Mouse (Mus musculus): ENCODE measurements around the gene P2rx1. TPM values are rescaled to one million over a fixed set of nuclear protein-coding genes. Genes with fewer than 3 reads are reported as not detected.

P2rx1 gene
- total RNA-seq (2021) = under 1 TPM; 0.46 to 0.62 TPM

DNA sequence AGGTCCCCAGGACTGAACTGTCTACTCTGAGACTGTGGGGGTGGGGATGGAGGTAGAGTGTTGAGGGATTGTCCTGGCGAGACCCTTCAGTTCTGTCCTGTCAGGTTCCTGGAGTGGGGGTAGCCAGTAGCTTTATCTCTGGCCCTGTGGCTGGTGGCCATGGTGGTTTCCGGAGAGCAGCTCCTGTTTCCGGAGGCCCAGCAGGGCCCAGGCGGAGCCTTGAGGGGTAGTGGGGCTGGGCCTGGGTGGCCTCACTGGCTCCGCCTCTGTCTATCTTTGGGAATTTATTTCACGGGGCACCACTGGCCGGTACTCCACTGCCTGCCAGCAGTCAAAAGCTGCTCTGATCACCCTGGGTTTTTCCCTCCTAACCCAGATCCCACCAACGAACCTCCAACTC lies at the start of gene P2rx1:
Gene P2rx1, plus strand, starts transcription at position 333 of the 400 bp plus-strand sequence.
- DNase-seq = no peak

DNA sequence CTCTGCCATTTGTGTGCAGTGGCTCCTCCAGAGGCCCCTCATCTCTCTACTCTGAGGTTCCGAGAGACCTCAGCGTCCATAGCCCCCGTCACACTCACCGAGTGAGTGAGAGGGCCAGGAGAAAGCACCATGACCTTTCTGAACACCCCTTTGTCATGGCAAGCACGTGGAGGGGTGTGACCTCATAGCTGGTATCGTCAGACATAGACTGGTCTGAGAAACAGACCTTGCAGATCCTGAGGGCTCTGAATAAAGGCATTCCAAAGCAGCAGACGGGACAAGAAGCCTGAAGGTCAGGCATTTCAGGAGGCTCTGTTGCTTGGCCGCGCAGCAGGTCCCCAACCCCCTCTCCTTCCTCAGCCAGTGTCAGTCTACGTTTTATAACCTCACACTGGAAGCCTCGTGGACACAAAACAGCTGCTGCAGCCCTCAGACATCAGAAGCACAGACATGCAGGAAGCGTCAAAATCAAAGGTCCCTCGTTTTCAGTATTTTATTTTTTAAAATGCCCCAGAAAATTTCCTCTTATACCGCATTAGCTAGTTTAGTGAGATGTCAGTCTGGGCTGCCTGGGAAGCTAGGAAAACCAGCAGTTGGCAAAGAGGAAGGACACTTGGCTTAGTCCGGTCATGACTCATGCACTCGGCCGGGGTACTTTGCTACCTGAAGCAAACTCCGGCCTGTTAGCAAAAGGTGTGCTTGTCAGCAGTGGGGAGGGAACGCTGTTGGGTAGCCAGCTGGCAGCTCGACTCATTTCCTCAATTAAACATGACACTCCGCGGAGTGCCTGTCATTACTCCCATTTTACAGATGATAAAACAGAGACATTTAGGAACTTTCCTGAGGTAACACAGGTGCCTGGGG lies 47.5 kb upstream of the P2rx1 start:
- DNase-seq = no peak

DNA sequence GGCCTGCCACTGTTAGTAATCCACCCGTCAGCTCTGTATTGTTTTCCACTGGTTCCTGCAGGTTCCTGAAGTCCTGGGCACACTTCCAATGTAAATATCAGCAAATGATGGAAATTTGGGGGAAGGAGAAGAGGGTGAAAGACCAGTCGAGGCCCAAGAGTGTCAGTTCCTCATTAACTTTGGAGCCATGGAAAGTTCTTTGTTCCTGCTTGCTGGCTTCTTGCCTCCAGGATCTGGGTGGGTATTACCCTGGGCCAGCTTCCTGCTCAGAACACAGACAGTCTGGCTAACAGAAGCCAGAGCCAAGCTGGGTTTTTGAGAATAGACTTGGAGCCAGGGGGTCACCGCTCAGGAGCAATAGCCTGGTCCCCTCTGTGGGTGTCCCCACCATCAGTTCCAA lies 46.7 kb upstream of the P2rx1 start:
- DNase-seq = no peak

DNA sequence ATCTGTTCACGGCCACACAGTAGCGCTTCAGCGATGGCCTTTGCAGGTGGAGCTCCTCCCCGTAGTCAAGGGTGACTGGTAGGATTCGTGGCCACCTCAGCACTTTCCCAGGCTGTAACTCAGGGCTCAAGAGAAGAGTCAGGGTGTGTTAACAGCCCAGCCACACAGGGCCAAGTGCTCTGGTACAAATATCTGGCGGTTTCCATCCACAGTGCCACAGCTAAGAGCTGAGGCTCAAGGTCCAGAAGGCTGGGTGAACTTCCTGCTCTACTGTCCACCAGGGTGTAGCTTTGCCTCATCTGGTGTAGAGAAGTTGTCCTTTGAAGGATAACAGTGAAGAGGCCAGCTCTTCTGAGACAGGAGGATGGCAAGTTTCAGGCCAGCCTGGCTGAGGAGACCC lies 46.2 kb upstream of the P2rx1 start:
- no peak for DNase-seq

DNA sequence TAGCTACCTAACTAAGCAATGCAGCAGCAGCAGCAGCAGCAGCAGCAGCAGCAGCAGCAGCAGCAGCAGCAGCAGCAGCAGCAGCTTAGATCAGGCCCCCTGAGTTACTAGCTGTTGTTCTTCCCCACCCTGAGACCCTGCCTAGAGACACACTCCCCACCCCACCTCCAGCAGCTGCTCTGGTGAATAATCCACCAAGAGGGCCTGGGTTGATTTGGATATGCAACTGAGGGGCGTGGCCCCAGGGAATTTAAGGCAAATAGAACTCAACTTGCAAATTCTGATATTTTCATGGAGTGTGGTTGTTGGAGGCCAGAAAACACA lies 45.8 kb upstream of the P2rx1 start:
- no peak for DNase-seq

DNA sequence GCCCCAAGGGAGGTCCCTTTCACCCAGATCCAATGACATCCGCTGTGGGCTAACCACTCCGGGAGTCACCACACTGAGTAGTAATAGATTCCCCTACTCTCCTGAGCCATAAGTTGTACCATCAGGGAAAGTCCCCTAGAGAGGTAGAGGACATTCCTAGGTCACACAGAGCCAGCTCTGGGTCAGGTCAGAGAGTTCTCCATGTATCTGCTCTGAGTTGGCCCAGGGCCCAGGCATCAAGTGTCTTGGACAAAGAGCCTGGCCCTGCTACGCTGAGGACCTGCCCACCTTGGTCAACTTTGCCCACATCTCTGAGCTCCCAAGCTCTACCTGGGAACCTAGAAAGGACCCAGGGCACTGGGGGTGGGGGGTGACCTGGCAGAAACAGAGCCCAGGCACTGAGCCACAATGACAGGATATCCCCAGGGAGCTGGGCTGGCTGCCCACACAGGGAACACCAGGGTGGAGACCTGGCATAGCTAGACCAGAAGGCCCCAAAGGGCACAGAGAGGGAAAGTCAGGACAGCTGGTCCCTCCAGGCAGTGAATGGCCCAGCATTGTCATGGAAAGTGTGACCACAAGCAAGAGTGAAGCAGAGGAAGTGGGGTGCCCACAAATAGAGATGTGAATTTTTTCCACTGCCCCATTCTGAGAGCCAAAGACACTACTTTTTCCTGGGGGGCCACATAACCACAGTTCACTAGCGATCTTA lies 45.3 kb upstream of the P2rx1 start:
- DNase-seq = no peak

DNA sequence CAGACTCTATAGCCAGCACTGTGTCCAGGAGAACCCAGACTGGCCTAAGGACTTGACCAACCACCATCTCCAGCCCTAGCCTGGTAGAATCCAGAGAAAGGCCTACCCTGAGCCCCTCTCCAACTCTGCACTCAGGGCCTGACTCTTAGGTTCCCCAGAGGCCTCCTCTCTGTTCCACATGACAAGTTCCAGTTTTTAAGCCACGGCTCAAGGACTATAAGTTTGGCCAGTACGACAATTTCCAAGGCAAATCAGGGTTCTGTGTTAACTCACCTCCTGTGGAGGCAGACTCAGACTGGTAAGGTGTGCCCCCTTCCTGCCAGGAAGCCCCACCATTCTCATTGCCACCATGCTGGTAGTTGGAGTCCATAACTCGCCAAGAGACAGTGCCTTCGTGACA lies 44.7 kb upstream of the P2rx1 start:
- DNase-seq = no peak

DNA sequence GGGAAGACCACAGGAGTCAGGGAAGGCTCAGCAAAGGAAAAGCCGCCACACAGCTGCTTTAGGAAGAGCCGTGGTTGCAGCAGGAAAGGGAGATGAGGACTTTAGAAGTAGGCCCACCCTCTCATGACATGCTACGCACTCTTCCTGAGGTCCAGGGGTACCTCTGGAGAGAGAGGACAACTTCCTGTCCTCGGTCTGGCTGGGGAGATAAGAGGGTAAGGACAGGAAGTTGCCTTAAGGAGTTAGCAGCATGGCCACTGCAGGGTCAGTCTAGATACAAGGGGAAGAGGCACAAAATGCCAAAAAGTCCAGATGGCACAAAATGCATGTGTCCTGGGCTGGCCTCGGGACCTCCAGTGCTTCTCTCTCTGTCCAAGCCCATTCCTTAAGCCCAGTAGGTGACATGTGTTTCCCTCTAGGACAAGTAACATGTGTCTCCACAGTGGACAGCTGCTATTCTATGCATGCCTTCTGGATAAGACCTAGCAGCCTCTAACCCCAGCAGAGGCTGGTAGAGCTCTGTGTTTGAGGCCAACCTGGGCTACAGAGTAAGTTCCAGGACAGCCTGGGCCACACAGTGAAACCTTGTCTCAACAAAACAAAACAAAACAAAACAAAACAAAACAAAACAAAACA lies 43.4 kb upstream of the P2rx1 start:
- no peak for DNase-seq

DNA sequence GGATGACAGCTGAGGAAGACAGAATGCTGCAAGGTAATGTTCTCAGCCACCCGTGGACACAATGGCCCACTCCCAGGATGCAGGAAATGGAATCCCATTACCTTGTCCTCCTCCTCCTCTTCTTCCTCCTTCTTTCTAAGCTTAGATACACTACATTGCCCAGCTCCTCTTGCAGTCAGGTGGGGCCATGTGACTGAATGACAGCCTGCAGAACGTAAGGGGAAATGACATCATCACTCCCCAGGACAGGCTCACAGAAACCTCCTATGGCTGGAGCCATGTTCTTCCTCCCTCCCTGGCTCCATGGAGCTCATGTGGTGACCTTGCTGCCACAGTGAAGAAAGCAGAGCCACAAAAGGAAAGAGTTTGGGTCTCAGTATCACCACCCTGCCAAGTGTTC lies 41.6 kb upstream of the P2rx1 start:
- DNase-seq = no peak

DNA sequence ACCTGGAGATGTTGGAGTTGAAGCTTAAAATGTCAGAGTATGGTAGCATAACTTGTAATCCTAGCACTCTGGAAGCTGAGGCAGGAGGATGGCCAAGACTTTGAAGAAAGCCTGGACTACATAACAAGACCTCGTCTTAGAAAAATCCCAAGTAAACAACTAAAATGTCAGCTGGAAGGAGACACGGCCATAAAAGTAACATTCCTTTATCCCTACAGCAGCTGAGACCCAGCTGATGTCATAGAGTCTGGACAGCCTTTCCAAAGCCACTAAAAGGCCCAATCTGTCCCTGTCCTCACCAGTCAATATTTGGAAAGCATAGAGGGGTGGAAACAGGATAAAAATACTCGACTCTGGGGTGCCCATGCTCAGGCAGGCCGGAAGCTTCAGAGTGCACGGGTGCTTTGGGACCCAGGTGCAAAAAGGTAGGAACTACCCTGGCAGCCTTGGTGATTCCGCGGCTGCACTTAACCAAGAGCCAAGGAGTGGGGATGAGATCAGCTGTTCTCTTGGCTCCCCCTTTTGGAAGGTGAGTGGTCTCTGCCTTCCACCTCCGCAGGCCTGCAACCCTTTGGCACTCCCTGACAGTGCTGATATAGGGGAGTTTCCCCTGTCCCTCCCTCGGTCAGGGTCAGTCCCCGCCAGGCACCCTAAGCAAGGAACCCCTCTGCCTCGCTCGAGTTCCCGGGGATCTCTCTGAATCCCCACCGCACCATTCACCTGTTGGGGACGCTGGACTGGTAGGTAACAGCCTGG lies 38.8 kb upstream of the P2rx1 start:
- DNase-seq = no peak

DNA sequence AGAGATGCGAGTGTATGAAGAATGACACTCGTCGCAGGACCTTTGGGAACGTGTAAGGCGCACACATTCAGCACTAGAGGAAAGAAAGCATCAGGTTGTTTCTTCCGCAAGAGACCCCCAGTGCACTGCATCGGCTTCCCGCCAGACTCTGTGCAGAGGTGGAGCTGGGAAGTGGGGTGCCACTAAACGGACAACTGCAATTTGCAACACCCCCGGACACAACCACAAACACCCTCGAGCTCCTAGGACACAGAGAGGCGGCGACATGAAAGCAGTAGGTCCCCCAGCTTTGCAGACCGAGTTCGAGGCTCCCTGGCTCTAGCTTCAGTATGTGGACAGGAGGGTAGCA lies 38.2 kb upstream of the P2rx1 start:
- no peak for DNase-seq

DNA sequence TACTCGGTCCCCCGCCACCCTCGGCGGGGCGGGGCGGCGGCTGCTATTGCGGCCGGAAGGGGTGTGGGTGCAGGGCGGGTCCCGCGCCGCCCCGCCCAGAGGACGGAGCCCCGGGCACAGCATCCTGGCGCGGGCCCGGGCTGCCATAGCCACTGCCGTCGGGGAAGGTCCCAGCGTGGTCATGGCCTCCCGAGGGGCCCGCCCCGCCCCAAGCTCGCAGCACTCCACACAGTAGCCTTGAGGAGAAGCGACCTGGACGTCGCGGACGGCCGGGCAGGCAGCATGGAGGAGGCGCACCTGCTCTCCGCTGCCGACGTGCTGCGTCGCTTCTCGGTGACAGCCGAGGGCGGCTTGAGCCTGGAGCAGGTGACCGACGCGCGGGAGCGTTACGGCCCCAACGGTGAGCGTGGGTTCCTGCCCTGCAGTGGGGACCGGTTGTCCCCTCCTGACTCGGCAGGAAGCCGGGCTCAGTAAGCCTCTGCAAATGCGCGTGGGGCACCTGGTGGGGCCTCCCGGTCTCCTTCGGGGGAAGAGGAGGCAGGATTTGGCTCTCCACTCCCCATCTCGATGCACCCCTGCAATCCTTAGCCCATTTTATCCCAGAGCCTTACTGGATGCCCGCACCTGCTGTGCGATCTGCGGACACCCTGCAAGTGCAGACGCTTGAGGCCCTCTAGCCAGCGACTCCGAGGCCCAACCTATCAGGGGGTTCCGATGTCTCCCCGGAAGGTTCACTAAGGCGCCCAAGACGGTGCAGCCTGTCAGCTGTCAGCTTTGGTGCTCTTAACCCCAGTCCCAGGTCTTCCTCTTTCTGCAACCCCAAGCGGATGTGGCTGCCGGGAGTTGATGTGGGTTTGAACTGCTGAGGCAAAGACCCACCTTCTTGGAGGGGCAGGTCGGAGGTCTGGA lies 37.6 kb upstream of the P2rx1 start, which contains the start of gene Atp2a3:
Gene Atp2a3, plus strand, starts transcription at position 98 of the 909 bp plus-strand sequence.
- DNase-seq = no peak

DNA sequence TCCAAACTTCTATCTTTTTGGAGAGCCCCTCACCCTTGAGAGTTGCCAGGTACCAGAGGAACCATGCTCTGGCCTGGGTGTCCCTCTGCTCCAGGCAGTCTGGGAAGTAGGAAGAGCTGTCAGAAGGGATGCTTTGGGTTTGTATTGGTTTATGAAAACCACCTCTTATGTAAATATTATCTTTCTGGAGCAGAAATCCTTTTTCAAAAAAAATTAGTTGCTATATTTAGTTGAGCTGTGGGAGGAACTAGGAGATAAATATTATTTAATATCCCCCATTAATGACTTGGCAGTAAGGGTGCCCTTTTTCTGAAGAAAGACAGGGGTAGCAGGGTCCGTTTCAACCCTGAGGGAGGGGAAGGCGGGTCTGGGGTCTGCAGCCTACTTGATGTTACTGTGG lies 36.5 kb upstream of the P2rx1 start:
- DNase-seq = no peak

DNA sequence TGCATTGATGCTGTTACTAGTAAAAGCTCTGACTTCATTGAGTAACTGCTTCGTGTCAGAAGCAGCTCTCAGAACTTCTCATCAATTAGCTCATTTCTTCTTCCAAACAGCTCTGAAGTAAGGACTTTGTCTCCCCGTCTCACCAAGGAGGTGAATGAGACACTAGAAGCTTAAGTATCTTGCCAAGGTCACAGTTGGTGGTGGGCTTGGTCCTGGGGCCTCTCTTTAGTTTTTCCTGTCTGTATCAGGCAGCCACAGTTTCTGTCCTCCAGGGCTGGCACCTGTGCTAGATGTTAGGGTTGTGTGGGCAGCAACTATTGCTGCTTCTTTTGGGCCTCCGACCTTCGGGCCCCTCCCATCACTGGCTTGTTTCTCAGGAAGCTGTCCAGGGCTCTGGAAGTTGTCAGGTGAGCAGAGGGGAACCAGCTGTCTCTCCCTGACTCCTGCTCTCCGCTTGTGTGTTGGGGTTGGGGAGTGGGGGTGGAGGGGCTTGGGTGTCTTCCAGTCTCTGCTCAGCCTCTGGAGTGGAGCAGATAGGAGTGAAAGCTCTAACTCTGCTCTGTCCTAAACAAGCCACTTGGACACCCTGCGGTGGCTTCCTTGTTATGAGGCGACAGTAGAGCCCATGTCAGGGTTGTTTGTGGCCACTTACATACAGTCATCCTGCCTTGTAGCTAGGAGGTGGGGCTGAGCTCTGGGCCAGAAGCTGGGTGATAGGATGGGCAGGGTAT lies 35.7 kb upstream of the P2rx1 start:
- DNase-seq = no peak

DNA sequence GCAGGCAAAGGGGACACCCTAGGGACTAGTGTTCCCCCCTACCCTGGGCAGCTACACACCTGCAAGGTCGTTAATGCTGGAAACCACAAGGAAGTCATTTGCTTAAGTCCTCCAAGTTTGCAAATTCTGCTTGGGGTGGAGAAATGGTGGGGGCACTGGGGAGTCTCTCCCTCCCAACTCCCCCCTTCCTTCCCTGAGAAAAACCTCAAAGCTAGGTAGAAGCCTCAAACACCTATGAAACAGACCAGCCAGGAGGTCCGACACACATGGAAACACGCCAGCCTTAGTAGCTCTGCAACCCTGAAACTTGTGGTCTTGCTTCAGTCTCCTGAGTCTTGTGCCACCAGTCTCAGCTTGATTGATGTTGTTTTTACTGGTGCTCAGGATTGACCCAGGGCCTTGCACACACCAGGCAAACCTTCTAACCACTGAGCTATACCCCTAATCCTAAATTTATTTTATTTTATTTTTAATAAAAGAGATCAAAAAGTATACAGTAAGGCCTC lies 35.1 kb upstream of the P2rx1 start:
- no peak for DNase-seq

DNA sequence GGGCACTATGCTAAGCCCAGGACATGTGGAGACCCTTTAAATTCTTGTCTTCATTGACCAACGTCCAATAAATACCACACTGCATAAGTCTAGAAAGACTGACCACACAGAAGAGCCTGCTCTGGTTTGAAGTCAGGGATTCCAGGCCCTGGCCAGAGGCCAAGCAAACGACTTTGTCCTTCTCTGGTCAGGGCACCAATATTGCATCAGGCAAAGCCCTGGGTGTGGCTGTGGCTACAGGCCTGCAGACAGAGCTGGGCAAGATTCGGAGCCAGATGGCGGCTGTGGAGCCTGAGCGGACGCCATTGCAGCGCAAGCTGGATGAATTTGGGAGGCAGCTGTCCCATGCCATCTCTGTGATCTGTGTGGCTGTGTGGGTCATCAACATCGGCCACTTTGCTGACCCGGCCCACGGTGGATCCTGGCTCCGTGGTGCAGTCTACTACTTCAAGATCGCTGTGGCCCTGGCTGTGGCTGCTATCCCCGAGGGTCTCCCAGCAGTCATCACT lies 23.9 kb upstream of the P2rx1 start:
- no peak for DNase-seq

DNA sequence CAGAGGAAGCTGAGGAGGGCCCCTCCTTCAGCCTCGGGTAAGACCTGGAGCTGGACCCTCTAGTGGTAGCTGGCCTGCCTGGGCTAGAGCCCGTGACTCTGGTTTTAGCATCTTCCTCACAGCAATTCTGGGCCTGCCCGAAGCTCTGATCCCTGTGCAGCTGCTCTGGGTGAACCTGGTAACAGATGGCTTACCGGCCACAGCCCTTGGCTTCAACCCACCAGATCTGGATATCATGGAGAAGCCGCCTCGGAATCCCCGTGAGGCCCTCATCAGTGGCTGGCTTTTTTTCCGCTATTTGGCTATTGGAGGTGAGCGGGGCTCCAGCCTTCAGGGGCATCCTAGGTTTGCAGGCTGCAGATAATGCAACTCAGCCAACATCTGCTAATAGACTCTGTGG lies 16.4 kb upstream of the P2rx1 start:
- DNase-seq = no peak

DNA sequence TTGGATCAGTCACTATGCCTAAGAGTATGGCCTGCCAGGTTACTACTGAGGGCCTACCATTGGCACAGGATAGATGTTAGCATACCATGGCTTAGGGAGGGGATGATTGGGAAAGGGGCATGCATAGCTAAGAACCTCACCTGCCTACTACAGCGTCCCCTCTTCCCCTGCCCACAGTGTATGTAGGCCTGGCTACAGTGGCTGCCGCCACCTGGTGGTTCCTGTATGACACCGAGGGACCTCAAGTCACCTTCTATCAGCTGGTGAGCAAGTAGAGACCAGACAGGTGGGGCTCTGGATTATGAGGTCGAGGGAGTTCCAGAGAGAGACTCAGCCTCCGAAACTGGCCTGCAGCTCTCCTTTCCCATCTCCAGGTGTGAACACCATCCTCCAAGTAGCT lies 15.6 kb upstream of the P2rx1 start:
- no peak for DNase-seq

DNA sequence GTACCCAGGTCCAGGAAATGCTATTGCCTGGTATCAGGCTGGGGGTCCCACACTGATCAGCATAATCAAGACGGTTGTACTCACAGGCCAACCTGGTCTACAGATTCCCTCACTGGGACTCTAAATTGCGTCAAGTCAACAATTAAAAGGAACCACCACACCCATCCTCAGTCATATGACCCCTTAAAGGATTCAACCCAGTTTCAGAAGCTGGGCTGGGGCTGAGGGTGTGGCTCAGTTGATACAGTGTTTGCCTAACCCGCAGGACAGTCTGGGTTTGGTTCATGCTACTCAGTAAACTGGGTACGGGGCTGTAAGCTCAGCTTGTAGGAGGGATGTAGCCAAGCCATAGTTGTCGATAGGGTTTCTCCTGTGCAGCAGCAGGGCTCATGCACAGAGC lies 12.2 kb upstream of the P2rx1 start:
- no peak for DNase-seq

DNA sequence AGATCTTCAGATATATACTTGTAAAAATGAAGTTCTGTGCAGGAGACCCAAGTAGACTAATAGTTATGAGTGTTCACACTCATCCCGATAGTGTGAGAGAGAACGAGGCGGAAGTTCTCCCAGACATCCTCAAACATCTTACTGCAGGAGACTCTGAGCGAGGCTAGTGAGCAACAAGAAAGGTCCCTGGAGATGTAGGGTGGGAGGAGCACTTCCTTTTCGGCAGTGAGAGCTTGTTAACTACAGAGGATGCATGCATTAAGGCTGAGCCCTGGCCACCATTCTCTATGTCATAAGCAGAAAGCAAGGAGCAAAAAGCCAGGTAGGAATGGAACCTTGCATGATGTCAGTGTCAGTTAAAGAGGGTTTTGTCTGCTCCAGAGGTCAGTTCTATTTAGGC lies 11.7 kb upstream of the P2rx1 start:
- DNase-seq = no peak

DNA sequence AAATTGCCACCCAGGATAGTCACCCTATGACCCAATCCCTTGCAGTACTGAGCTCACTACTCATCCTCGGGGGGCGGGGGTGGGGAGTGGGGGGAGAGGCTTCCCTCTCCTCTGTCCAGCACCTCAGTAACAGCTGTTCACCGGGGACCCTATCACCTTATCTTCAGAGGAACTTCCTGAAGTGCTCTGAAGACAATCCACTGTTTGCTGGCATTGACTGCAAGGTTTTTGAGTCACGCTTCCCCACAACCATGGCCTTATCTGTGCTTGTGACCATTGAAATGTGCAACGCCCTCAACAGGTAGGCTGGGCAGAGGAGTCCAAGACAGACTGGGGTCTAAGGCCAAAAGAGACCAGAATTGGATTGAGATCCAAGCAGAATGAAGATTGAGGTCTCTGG lies 11.1 kb upstream of the P2rx1 start:
- DNase-seq = no peak
